Comparison of ENCODE assay signal across 8 mouse cellular contexts in the genomic region with DNA sequence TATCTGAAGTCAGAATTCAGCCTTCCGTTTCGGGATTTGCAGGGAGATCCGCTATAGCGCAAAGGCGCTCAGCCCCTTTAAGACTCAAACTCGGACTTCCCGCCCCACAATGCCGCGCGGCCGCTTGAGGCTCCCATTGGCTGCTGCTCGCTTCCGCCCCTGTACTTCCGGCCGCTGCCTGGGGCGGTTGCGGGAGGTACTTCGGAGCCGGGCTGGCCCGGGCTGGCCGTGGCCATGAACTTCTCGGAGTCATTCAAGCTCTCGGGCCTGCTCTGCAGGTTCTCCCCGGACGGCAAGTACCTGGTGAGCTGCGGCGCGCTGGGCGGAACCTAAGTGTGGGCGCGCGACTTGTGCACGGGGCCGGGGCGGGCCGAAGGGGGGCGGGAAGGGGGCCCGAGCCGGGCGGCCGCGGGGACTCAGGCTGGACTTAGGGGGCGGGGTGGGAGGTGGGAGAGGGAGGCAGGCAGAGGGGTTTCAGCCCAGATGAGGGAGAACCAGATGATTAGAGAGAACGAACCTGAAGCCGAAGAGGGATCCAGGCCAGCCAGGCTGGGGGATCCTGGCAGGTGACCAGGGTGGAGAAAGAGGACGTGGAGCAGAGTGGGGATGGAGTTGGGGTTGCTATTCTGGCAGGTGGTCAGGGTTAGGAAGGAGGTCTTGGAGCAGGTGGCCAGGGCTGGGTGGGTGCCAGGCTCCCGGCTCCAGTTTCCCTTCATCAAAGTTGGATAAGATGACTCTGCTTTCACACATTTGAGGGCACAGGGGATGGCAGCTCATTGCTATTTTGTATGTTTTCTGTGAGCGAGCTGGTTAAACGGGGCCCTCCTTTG. TPM values are rescaled to one million over a fixed set of nuclear protein-coding genes. Genes with fewer than 3 reads are reported as not detected.
DNase-seq lines count a peak whose midpoint lies in the region; ATAC-seq and TF ChIP-seq lines count a peak whose summit lies in the region.

A gene (plus strand): TSS at position 162 of the 830 bp plus-strand sequence.

- peaks cover 12% of the 10 kb centered on the region for H3K36me3 ChIP-seq in heart, embryonic 12.5 days
- no peaks in the 10 kb centered on the region for H3K36me3 ChIP-seq in kidney, postnatal 0 days (ENCODE audit: insufficient read depth, low read length)
- peaks cover 20% of the 10 kb centered on the region for H3K36me3 ChIP-seq in liver, embryonic 13.5 days
- H3K36me3 ChIP-seq in stomach, embryonic 16.5 days (ENCODE audit: control insufficient read depth, insufficient read depth, low read length) = no peaks in the 10 kb centered on the region

- H3K9me3 ChIP-seq in heart, embryonic 12.5 days (replicated peaks) = no peaks in the 10 kb centered on the region
- no peaks in the 10 kb centered on the region for H3K9me3 ChIP-seq in kidney, postnatal 0 days (replicated peaks; ENCODE audit: low read length)
- no peaks in the 10 kb centered on the region for H3K9me3 ChIP-seq in liver, embryonic 13.5 days (replicated peaks)
- H3K9me3 ChIP-seq in stomach, embryonic 16.5 days (replicated peaks; ENCODE audit: control insufficient read depth, low read length) = no peaks in the 10 kb centered on the region

- peak within 1 kb of the TSS; percentile 50; the same call in 1 of the 2 replicates for H3K27ac ChIP-seq in heart, embryonic 12.5 days (ENCODE audit: poor library complexity, severe bottlenecking)
- H3K27ac ChIP-seq in kidney, postnatal 0 days = peak within 1 kb of the TSS; percentile 60
- peak within 1 kb of the TSS; percentile 77 for H3K27ac ChIP-seq in liver, embryonic 13.5 days
- H3K27ac ChIP-seq in stomach, embryonic 16.5 days (ENCODE audit: low read length) = peak within 1 kb of the TSS; percentile 90

- DNase-seq in CD4-positive, CD25-positive, alpha-beta regulatory T cell, adult 2 months (ENCODE audit: low read depth, low spot score) = peak; percentile 93
- DNase-seq in brain, embryonic 18.5 days (ENCODE audit: low read depth, low spot score) = peak; percentile 85
- DNase-seq in kidney, postnatal 0 days (ENCODE audit: low spot score) = peak; percentile 97
- peak; percentile 81 for DNase-seq in liver, embryonic 13.5 days
- DNase-seq in neural tube, embryonic 10.5 days (ENCODE audit: extremely low spot score, low spot score) = peak; percentile 90

- peaks cover 32% of the 10 kb centered on the region for H3K4me1 ChIP-seq in heart, embryonic 12.5 days (replicated peaks)
- peaks cover 14% of the 10 kb centered on the region; the same call in 1 of the 2 replicates for H3K4me1 ChIP-seq in kidney, postnatal 0 days (replicated peaks; ENCODE audit: insufficient read depth, low read length)
- H3K4me1 ChIP-seq in liver, embryonic 13.5 days (replicated peaks) = peaks cover 46% of the 10 kb centered on the region
- peaks cover 26% of the 10 kb centered on the region for H3K4me1 ChIP-seq in stomach, embryonic 16.5 days (ENCODE audit: control insufficient read depth, insufficient read depth, low read length)

- WGBS in heart, embryonic 12.5 days = 3% methylated on average over 49 of the region's 49 CpGs
- WGBS in kidney, postnatal 0 days = 1% methylated on average over 49 of the region's 49 CpGs
- WGBS in liver, embryonic 13.5 days (ENCODE audit: insufficient replicate concordance) = 1% methylated on average over 49 of the region's 49 CpGs
- 1% methylated on average over 49 of the region's 49 CpGs for WGBS in stomach, embryonic 16.5 days

- H3K4me2 ChIP-seq in heart, embryonic 12.5 days = peak within 1 kb of the TSS; percentile 90
- peak within 1 kb of the TSS; percentile 89 for H3K4me2 ChIP-seq in kidney, postnatal 0 days (ENCODE audit: low read length)
- H3K4me2 ChIP-seq in liver, embryonic 13.5 days = peak within 1 kb of the TSS; percentile 96
- peak within 1 kb of the TSS; percentile 95 for H3K4me2 ChIP-seq in stomach, embryonic 16.5 days (ENCODE audit: low read depth, low read length)

- peak; percentile 100 for ATAC-seq in erythroid progenitor cell, adult 5-6 weeks (replicated peaks; ENCODE audit: low FRiP score, poor library complexity, severe bottlenecking)
- ATAC-seq in heart, embryonic 12.5 days (ENCODE audit: insufficient number of reproducible peaks, low FRiP score) = peak; percentile 93
- ATAC-seq in kidney, postnatal 0 days (replicated peaks; ENCODE audit: low FRiP score, low read depth) = peak; percentile 88
- ATAC-seq in liver, embryonic 13.5 days (ENCODE audit: low read depth) = peak; percentile 96
- peak; percentile 93 for ATAC-seq in stomach, embryonic 16.5 days (ENCODE audit: insufficient read depth, low FRiP score)

- H3K27me3 ChIP-seq in heart, embryonic 12.5 days (replicated peaks) = peaks cover 44% of the 10 kb centered on the region
- peaks cover 35% of the 10 kb centered on the region for H3K27me3 ChIP-seq in kidney, postnatal 0 days (ENCODE audit: insufficient read depth, low read length)
- H3K27me3 ChIP-seq in liver, embryonic 13.5 days = peaks cover 47% of the 10 kb centered on the region
- peaks cover 44% of the 10 kb centered on the region for H3K27me3 ChIP-seq in stomach, embryonic 16.5 days (ENCODE audit: control insufficient read depth, insufficient read depth, low read length)

- TF ChIP-seq CTCF in kidney, postnatal 0 days (IDR thresholded peaks at IDR 0.05; ENCODE audit: low read depth) = no peak

- H3K9ac ChIP-seq in heart, embryonic 12.5 days = peak within 1 kb of the TSS; percentile 79
- peak within 1 kb of the TSS; percentile 57 for H3K9ac ChIP-seq in kidney, postnatal 0 days (ENCODE audit: low read depth, low read length)
- H3K9ac ChIP-seq in liver, embryonic 13.5 days = peak within 1 kb of the TSS; percentile 94
- H3K9ac ChIP-seq in stomach, embryonic 16.5 days (ENCODE audit: low read length) = peak within 1 kb of the TSS; percentile 91

- H3K4me3 ChIP-seq in heart, embryonic 12.5 days = peak within 1 kb of the TSS; percentile 70
- H3K4me3 ChIP-seq in kidney, postnatal 0 days (replicated peaks; ENCODE audit: low read depth, low read length) = peak within 1 kb of the TSS; percentile 56
- peak within 1 kb of the TSS; percentile 86 for H3K4me3 ChIP-seq in liver, embryonic 13.5 days (replicated peaks)
- peak within 1 kb of the TSS; percentile 85 for H3K4me3 ChIP-seq in stomach, embryonic 16.5 days (replicated peaks; ENCODE audit: low read length)

RNA-seq across cellular contexts. Expression of the gene that starts here (rescaled TPM):
- 13.0 and 17.7 TPM in 2 replicates for total RNA-seq in erythroid progenitor cell, adult 5-6 weeks (2015; ENCODE audit: low replicate concordance)
- 3.2 and 9.4 TPM in 2 replicates for total RNA-seq in erythroid progenitor cell, adult 5-6 weeks (2017; ENCODE audit: low replicate concordance)
- polyA plus RNA-seq in heart, embryonic 12.5 days (2016; fragmentation: Nextera tagmentation; extraction: Ambion mirVana) = 23.5 and 24.1 TPM in 2 replicates
- polyA plus RNA-seq in kidney, postnatal 0 days (2015; fragmentation: Nextera tagmentation; extraction: Ambion mirVana) = 28.5 and 31.8 TPM in 2 replicates
- 26.9 and 29.9 TPM in 2 replicates for polyA plus RNA-seq in liver, embryonic 13.5 days (2015; fragmentation: Nextera tagmentation; extraction: Ambion mirVana)
- 35.8 and 38.6 TPM in 2 replicates for polyA plus RNA-seq in stomach, embryonic 16.5 days (2015; fragmentation: Nextera tagmentation; extraction: Ambion mirVana)

Comparison
In these comparisons a context has a peak if more than half of its experiments do, and no peak if none do; other contexts are left out.
1. Peak in every context shown above with its lines: DNase-seq, ATAC-seq, H3K4me3 ChIP-seq and H3K27ac ChIP-seq.